Mouse (Mus musculus) cerebellum, postnatal 4 days (tissue): ENCODE results near the gene Fes.

Experiments used
- DNase-seq, 2 experiments: peaks; one replicate each; pipeline ENCODE4 v3.0.0; 2022; ENCODE audit warnings: low spot score in 2 of 2, mixed read lengths in 1 of 2

Gene Fes

DNA sequence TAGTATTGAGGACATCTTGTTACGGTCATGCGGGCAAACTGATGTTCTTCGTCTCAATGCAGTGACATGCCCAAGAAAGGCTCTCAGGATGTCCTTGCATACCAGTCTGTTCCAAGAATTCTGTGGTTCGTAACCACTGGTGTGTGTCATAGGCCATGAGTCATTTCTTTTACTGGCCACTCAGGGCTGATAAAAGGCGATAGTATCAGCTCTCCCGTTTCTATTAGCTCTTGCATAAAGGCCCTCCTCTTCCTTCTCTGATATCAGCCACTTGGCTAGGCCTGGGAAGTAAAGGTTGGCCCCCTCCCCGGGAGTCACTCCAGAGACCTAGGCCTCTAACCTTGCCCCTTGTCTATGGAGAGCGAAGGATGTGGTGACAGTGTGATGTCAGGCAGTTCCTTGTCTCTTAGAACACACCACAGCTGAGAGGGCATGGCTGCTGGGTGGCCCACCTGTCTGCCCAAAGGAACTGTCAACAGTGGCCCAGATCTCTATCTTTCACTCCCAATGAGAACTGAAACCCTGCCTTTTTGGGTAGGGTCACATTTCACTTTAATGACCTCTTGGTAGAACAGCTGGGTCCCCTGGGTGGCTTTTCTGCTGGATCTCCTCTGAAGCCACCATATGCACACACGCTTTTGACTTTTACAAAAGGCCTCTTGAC, 12.2 kb downstream of the Fes start:
- DNase-seq: no peak

DNA sequence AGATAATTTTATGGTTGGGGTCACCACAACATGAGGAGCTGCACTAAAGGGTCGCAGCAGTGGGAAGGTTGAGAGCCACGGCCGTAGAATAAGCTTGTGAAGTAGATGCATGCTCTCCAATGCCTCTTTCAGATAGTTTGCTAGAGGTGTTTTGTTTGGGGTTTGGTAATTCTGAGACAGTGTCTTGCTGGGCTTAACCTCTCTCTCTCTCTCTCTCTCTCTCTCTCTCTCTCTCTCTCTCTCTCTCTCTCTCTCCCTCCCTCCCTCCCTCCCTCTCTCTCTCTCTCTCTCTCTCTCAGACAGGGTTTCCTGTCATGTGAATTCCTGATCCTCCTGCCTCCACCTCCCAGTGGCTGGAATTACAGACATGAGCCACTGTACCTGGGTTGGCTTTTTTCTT, 13.0 kb downstream of the Fes start:
- no peak for DNase-seq

DNA sequence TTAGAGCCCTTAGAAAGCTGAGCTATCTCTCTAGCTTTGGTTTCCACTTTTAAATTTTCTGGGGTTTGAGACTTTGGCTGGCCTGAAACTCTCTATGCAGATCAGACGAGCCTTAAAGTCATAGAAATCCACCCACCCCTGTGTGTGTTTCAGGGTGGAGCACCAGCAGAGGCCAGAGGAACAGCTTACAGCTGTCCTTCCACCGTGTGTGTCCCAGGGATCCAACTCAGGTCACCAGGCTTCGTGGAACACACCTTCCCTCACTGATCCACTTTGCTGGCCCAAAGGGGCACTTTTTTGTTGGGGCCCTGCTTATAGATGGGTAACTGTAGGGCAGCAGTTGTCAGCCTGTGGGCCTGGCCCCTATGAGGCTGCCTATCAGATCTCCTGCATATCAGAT, 13.5 kb downstream of the Fes start:
- DNase-seq: no peak

DNA sequence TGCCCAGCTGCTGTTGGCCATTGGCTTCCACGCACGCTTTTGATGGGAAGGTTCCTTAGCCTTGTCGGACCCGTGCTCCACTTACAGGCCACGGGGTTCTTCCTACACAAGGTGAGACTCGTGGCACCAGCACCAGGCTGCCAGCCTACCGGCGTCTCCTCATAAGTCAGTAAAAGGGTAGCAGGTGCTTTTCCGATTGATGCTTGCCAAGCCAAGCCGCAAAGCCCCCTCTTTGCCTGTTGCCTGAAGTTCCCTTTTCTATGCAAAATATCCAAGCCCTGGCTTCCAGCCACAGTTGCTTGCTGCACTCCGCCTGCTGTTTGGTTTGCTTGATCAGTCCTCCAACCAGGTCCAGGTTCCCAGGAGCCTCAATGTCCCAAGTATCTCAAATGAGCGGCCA, 13.9 kb downstream of the Fes start:
- no peak for DNase-seq

DNA sequence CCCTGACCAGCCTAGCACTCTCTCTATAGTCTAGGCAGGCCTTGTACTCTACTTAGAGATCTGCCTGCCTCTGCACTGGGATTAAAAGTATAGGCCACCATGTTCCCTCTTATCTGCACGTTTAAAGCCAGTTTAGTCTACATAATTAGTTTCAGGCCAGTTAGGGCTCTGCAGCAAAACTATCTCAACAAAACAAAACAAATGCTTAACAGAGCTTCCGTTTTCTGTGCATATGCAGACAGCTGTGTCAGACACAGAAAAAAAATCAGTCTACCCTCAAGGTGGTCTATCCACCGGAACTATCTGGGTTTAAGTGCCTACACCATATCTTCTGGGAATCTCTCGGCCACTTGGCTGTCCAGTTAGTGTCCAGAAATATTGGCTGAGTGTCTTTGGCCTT, 14.4 kb downstream of the Fes start:
- no peak for DNase-seq

DNA sequence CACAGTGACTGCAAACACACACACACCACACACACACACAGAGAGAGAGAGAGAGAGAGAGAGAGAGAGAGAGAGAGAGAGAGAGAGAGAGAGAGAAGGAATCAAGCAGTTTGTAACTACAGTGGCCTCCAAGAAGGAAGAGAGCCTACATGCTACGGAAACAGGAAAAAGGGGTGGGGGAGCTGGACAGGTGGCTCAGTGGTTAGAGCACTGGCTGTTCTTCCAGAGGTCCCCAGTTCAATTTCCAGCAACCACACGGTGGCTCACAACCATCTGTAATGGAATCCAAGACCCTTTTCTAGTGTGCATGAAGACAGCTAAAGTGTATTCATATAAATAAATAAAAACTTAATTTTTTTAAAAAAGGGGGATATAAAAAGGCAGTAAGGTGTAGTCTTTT, 15.1 kb downstream of the Fes start:
- DNase-seq: no peak

DNA sequence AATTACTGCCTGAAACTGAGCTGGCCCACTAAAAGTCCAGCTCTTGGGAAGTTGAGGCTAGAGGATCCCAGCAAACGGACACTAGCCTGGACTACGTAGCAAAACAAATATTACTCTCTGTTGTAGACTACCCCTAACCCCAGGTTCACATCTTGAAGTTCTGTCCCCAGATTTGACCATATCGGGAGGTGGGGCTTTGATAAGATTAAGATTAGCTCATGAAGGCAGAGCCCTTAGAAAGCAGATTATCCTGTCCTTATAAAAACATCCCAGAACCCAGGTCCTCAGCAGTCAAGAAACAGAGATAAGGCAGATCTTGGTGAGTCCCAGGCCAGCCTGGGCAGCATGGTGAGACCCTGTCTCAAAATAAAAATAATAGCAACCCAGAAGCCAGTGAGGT, 15.6 kb downstream of the Fes start:
- no peak for DNase-seq

DNA sequence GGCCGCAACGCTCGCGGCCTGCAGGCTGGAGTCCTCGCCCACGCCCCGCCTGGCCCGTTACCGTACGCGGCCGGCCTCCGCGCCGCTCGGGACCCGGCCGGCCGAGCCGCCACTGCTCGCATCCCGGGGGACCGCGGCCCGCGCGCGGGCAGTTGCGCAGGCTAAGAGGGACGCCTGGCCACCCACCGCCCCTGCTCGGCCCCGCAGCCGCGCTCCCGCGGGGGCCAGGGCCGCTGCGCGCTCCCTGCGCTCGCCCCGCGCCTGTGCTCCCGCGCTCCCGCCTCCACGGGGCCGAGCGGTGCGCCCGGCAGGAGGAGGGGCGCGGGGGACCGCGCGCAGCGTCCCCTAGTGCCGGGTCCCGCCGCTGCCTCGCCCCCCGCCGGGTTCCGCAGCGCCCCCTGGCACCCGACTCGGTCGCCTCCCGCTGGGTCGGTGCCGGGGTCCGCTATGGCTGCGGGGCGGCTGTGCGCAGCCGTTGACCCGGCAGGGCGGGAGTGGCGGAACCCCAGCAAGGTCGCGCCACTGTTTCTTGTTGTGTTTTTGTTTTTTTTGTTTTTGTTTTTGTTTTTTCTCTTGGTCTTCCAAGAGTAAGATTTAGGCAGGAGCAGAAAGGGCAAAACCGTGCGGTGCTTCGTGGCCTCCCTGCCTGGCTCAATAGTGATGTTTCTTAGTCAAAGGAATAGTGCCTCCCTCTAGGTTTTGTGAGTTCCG, 16.6 kb downstream of the Fes start, which contains the start of gene Man2a2:
Gene Man2a2 (minus strand): TSS at position 335 of the 711 bp plus-strand sequence.
- peak; percentile 74 to 76 for DNase-seq

DNA sequence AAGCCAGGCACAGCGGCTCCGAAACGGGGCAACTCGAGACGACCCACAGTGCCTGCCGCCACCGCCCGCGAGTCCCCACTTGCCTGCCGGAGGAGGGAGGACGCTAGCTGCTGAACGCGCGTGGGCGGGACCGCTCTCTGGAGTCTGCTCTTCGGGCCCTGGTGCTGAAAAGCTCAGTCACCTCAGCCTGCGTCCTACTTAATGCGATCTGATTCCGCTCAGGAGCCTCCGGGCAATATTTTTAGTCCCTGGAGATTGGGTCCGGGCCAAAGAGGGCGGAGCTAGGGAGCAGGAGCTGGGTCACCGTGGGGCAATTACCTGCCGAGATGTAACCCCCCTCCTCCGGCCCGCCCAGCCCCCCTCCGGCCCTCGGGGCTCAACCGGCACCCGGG, 17.1 kb downstream of the Fes start:
- peak in 1 of 2 experiments; percentile 66 for DNase-seq

DNA sequence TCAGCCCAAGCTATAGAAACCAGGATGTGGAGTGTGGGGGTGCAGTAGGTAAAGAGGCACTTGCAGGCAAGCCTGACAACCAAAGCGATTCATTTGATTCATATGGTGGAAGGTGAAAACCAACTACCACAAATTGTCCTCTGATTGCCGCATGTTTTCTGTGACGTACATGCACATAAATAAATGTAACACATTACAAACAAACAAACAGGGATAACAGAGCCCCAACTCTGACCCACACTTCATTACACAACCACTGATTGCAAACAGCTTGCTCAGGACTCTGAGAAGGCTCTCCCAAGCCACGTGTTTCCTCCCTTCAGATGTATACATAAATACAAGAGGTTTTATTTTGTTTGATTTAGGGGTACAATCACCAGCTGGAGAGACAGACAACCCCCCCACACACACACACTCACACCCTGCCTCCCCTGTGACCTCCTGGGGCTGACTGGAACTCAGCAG, 17.7 kb downstream of the Fes start:
- DNase-seq: no peak

DNA sequence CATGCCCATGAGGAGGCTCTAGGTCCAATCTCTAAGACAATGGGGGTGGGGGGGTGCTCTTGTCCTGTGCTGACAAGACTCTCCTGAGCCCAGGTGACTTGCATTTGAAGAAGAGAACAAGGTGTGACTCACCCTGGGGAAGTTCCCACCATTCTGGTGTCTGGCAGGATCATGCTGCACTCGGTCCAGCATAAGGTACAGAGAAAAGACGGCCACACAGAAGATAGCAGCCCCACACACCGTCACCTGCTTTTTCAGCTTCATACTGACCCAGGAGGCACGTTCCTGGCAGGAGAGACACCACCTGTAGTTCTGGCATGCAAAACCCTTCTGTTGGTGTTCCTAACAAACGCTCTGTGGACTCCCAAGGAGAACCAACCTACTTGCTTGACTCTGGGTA, 18.3 kb downstream of the Fes start:
- no peak for DNase-seq

DNA sequence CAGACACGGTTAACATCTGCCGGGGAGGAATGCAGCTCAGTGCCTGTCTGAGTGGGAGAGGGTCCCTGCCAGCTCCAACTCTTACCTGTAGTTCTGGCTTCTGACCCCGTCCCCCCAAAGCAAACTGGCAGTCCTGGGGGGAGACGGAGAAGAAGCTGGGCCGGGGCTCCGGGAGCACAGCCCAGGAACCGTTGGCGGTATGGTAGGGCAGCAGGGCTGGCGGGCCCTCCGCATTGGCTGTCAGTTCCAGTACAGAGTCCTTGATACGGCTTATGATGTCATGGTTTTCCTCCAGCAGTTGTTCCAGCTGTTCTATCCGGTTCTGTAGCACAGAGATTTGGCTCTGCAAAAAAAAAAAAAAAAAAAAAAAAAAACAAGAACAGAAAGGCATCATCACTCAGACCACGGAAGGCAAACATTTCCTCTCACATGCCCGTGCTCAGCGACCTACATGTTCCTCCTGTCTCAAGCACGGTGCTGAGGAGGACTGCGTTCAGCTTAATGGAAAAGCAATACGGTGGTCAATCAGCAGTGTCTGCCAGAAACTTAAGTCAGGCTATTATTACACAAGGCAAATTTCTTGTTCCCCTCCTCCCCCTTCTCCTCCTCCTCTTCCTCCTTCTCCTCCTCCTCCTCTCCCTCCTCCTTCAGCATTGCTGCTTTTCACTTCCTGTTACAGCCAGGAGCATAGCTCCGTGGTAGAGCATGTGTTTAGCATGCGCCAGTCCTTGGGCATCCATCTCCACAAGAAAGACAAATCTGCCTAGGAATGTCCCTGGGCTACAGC, 18.9 kb downstream of the Fes start:
- no peak for DNase-seq

DNA sequence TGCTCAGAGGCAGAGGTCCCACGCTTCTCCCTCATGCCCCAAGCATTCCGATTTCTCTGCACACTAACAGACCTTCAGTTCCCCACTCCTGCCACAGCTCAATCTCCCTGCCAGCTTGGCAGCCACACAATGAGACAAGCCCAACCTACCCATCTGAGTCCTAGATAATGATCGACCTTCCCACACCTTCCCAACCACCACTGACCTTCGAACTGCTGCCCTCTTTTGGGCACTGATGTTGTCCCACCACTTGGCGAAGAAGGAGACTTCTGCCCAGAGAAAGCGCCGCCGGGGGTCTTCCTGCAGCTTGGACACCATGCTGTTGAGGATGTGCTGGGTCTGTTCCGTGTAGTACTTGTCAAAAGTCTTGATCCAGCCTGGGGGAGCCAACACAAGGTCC, 19.7 kb downstream of the Fes start:
- DNase-seq: no peak

DNA sequence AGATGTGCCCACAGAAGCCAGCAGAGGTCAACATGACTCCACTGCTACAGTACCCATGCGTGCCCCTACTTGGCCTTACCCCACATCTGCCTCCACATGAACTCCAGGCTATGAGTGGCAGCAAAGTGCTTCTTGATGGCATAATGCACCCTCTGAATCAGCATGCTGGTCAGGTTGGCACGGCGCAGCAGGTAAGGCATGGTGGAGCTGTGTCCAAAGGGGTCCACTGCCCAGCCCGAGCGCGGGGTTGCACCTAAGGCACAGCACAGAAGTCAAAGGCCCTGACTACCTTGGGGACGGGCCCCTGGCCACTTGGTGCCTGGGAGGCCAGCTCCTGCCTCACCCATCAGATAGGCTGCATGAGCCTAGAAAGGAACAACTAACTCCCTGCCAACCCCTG, 20.5 kb downstream of the Fes start:
- no peak for DNase-seq

DNA sequence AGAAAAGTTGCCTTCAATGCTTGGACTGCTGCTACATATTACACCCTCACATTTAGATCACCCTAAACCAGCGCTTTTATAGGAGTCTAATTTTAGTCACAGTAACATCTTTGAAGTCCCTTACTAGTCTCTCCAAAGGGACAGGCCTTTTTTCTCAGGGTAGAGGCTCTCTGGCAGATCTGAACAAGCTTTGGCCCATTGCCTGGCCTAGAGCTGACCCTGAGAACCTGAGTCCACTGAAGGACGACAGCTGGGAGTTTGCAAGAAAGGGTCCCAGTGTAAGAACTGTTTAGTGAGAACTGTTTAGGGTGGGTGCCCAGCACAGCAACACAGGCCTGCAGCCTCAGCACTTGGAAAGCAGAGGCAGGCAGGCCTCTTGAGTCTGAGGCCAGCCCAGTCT, 22.0 kb downstream of the Fes start:
- no peak for DNase-seq

DNA sequence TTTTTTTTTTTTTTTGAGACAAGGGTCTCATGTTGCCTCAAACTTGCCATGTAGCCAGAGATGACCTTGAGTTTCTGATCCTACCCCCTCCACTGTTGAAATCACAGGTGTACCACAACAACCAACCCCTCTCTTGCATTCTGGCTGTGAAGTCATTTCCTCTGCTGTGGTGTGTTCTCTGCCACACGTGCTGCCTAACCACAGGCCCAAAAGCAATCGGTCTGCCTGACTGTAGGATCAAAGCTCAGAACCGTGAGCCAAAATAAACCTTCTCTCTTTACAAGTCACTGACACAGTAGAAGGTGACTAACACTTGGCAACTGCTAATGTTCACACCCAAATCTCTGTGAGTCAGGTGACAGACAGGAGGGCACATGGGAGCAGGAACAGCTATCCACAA, 27.3 kb downstream of the Fes start:
- no peak for DNase-seq

DNA sequence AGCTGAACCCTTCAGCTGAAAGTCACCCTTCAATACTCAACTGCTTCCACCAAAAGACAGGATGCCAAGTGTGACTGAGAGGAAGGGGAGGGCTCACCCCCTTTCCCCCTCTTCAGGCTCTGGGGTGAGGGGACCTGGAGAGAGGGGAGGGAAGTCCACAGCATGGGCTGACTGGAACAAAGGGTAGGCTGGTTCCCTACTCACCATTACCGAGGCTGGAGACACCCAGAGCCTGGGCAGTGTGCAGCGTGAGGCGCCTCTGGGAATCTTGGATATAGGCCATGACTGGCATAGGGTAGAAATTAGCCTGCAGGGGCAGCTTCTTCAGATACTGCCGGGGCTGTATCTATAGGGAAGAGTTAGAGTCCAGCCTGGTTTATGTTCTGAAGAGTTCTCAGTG, 29.7 kb downstream of the Fes start:
- DNase-seq: no peak

DNA sequence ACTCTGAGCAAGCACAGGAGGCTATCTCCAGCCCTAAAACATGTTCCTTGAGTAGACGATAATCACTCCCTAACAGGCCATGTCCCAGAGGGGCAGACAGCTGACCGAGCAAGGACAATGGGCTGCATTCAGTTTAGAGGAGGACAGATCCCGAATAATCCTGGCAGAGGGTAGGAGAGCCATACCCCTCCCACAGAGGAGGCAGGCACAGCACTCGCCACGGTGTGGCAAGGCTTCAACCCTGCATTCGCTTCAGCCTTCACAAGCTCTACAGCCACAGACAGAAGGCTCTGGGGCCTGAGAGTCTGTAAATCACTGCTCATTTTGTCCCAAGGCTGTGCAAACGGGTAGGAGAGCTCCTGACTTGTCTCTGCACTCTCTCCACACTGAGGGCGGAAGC, 30.6 kb downstream of the Fes start:
- no peak for DNase-seq

DNA sequence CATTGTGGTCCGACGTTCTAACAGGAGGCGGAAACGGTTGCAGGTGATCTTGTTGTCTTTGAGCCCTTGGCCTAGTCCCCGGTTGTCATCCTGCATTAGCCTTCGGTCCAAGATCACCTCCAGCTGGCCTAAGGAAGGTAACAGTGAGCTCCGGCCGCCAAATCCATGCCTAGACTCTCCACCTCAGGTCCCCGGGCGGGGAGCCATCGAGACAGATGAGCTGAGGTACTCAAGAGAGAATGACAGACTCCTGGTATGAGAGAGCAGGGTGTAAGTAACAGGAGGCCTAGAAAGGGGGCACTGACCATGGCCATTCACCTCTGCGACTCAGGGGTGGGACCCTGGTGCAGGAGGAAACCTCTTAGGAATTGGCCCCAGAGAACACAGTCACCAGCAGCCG, 31.4 kb downstream of the Fes start:
- no peak for DNase-seq

DNA sequence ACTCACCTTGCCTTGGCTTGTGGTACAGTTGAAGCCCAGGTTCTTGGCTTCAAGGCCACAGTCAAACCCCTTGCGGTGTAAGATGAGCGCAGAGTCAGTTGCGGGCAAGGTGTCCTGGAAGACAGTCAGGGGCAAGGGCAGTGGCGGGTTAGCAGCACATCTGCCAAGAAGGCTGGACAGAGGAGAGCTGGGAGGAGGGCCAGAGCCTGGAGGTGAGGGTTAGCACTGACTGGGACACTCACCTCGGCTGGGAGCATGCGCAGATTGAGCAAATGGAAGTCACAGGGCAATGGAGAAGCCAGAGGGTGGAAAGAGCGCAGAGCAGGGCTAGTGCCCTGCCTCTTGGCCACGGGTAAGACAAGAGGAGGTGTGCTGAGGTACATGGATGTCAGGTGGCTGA, 34.8 kb downstream of the Fes start:
- DNase-seq: no peak

DNA sequence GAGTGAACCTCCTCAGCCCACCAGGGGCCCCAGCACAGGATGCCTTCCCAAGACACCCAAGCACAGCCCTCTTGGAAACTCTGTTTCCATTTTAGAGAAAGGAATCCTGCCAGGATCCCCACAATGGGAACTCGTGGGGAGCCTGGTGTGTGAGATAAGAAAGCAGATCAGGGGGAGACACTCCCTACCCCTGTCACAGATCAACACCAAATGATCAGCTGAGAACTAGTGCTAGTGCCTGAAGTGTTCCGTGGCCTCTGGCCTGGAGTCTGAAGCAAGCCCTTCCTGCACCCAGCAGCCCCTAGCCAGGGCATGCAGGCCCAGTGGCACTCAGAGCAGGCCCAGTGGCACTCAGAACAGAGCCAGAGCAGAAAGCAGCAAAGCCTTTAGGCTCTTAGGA, 36.9 kb downstream of the Fes start:
- no peak for DNase-seq

DNA sequence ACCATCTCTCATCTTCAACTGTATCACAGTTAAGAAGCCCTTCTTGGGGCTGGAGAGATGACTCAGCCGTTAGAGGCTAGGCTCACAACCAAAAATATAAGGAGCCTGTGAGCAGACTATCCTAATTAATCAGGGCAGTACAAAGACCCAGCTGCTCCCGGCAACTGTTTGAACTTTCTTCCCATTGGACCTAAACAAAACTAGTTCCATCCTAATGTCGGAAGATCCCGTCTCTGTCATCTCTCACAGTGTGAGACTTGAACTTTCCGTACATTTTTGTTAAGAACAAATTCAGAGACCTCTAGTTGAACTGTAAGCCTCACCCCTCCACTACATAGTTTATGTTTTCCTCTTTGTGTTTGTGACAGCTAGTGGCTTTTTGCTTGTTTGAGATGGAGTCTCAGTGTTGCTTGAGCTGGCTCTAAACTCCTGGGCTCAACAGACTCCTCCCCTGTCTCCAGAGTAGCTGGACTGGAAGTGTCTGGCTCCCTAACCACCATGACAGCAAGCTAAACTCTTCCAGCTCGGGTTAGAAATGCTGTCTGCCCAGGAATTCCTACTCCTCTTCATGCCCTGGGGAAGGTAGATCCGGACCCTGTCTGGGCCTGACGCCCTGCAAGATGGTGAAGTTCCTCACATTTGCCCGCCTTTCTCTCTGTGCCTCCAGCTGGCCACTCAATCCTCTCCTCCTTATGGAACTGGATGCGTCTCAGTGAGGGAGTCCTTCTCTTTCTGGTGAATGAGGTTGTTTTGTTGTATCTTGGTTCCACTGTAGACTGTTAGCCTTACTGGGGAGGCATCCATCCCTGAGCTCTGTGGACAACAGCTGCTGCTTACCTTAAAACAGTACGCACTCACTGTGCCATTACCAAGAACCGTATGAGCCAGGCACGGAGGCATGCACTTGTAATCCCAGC, 39.8 kb downstream of the Fes start:
- no peak for DNase-seq
